Mouse (Mus musculus): ENCODE measurements around the gene Strip2. TPM values are rescaled to one million over a fixed set of nuclear protein-coding genes. Genes with fewer than 3 reads are reported as not detected.

Gene Strip2
- total and polyA plus RNA-seq, 3 experiments = 0.12 to 0.39 TPM; not detected in 1

Other genes with a start within 250 kb of the Strip2 start
- gene Tspan33, start 222.8 kb upstream of the Strip2 start, total RNA-seq (2012; rRNA removed) = 20.6 and 41.7 TPM in 2 replicates
- 10 to 100 TPM in 1 of 2 experiments, not detected in 1; 64.5 TPM for gene Tspan33, start 222.8 kb upstream of the Strip2 start, polyA plus RNA-seq (2012; ENCODE audit: insufficient read depth in 1 of 2, insufficient read length in 2 of 2, low read depth in 1 of 2, low replicate concordance in 2 of 2, missing spikeins in 1 of 2)
- 52.0 and 62.6 TPM in 2 replicates for gene Smo, start 181.5 kb upstream of the Strip2 start, total RNA-seq (2012; rRNA removed)
- gene Smo, start 181.5 kb upstream of the Strip2 start, polyA plus RNA-seq (2012; ENCODE audit: insufficient read depth in 1 of 2, insufficient read length in 2 of 2, low read depth in 1 of 2, low replicate concordance in 2 of 2, missing spikeins in 1 of 2) = 10 to 100 TPM in 1 of 2 experiments, not detected in 1; 83.7 TPM
- gene Ahcyl2, start 149.0 kb upstream of the Strip2 start, total RNA-seq (2012; rRNA removed) = 14.5 and 17.0 TPM in 2 replicates
- 10 to 100 TPM in 1 of 2 experiments, not detected in 1; 16.9 TPM for gene Ahcyl2, start 149.0 kb upstream of the Strip2 start, polyA plus RNA-seq (2012; ENCODE audit: insufficient read depth in 1 of 2, insufficient read length in 2 of 2, low read depth in 1 of 2, low replicate concordance in 2 of 2, missing spikeins in 1 of 2)
- 60.4 and 65.2 TPM in 2 replicates for gene Nrf1, start 131.0 kb downstream of the Strip2 start, total RNA-seq (2012; rRNA removed)
- 10 to 100 TPM; 56.5 to 93.7 TPM for gene Nrf1, start 131.0 kb downstream of the Strip2 start, polyA plus RNA-seq (2012; ENCODE audit: insufficient read depth in 1 of 2, insufficient read length in 2 of 2, low read depth in 1 of 2, low replicate concordance in 2 of 2, missing spikeins in 1 of 2)